ENCODE assay signal across 18 mouse cellular contexts in genomic region chr1:72602803-72603202, GRCm38 (mm10).
"Had no signal": no experiment of that assay in that cellular context is flagged by ENCODE, and none has a peak within 500 bp of the region (broad histone marks: within the 10 kb centered on the region; RNA-seq: fewer than 3 reads in every experiment).

No protein-coding gene starts in this region.

- H3K9ac ChIP-seq: limb, embryonic 12.5 days; limb, embryonic 15.5 days; liver, embryonic 14.5 days; liver, postnatal 0 days; lung, embryonic 14.5 days; midbrain, embryonic 12.5 days; neural tube, embryonic 13.5 days had no signal

- H3K9me3 ChIP-seq: limb, embryonic 12.5 days; limb, embryonic 15.5 days; megakaryocyte, embryonic 14.5 days; midbrain, embryonic 12.5 days; neural tube, embryonic 13.5 days had no signal

- H3K27ac ChIP-seq: kidney, postnatal 0 days; limb, embryonic 12.5 days; limb, embryonic 15.5 days; liver, embryonic 14.5 days; midbrain, embryonic 12.5 days; neural tube, embryonic 13.5 days had no signal

- DNase-seq: kidney, adult 2 months; kidney, postnatal 25 days; left cerebral cortex, postnatal 4 days; liver, postnatal 0 days; lung, embryonic 14.5 days; right cerebral cortex, postnatal 4 days; thymus, postnatal 25 days had no signal

- ATAC-seq: intestine, postnatal 0 days; liver, postnatal 0 days; lung, postnatal 0 days had no signal

- H3K4me1 ChIP-seq: limb, embryonic 12.5 days; megakaryocyte, embryonic 14.5 days had no signal

- H3K27me3 ChIP-seq: limb, embryonic 12.5 days; limb, embryonic 15.5 days; megakaryocyte, embryonic 14.5 days; midbrain, embryonic 12.5 days; neural tube, embryonic 13.5 days had no signal

- H3K4me2 ChIP-seq: limb, embryonic 12.5 days; limb, embryonic 15.5 days; liver, embryonic 11.5 days; lung, embryonic 14.5 days; midbrain, embryonic 12.5 days; neural tube, embryonic 13.5 days had no signal

- H3K4me3 ChIP-seq: limb, embryonic 12.5 days; limb, embryonic 15.5 days; megakaryocyte, embryonic 14.5 days; midbrain, embryonic 12.5 days; myocyte; neural tube, embryonic 13.5 days had no signal
